Mouse (Mus musculus) lung, adult 2 months (tissue): ENCODE data around the gene Ppm1n.

ENCODE experiments used
- CTCF ChIP-seq: fragments of 200-500 bp; IDR thresholded peaks from 2 replicates; pipeline ENCODE4 v1.5.1; 2011; ENCODE audit warnings: mild to moderate bottlenecking, low read length, control low read depth; ENCODE audit not compliant: insufficient read depth
- POLR2A ChIP-seq: fragments of 200-500 bp; IDR thresholded peaks from 2 replicates; pipeline ENCODE4 v1.6.1; 2011; ENCODE audit warnings: low read depth, mild to moderate bottlenecking, control low read depth, low read length, borderline replicate concordance; ENCODE audit errors: extremely low read depth

- TF ChIP-seq CTCF (no peak), POLR2A (no peak)
Observed at GRCm38 (mm10) chr7:19230899-19231298, 49.0 kb downstream of the Ppm1n start.
